Mouse (Mus musculus) Patski (cell line): ENCODE results near the gene Tsc22d1. TPM values are rescaled to one million over a fixed set of nuclear protein-coding genes. Genes with fewer than 3 reads are reported as not detected.

Source experiments
- ATAC-seq: fragments of 100-300 bp; one replicate; pipeline ENCODE4 v1.8.0; 2021
- CTCF ChIA-PET: fragments of 350-600 bp; sonication (Branson Sonifier 250); formaldehyde crosslinking; loops from one replicate; lab custom pipeline; 2022; ENCODE audit warnings: inconsistent platforms; lab: Charles Lee
- POLR2A ChIA-PET: fragments of 350-600 bp; sonication (Branson Sonifier 250); formaldehyde crosslinking; loops from one replicate; lab custom pipeline; 2022; ENCODE audit warnings: antibody characterized with exemption, inconsistent platforms; lab: Charles Lee
- DNase-seq: peaks from one replicate; pipeline ENCODE4 v3.0.0-alpha.2; 2011; ENCODE audit warnings: low read depth, low spot score
- H3K27me3 ChIP-seq: fragments of 371-371 bp; one replicate; pipeline ENCODE4 v1.5.1; 2021
- CTCF ChIP-seq: fragments of 100-300 bp; IDR thresholded peaks from one replicate; pipeline ENCODE4 v1.5.1; 2021
- in situ Hi-C: fragments of 300-500 bp; cut with MboI; formaldehyde crosslinking; loops from 3 replicates; pipeline ENCODE4 v1.11.1; 2018; ENCODE audit warnings: low pct_unique_long_range_greater_than_20kb, mixed read lengths
- polyA plus RNA-seq: library from polyadenylated mRNA; unstranded; gene quantifications from one replicate; pipeline ENCODE4 v1.2.3, GENCODE M21; 2021

Gene Tsc22d1
- polyA plus RNA-seq, 1 experiment from 2014 or later, result 4,339 TPM

DNA sequence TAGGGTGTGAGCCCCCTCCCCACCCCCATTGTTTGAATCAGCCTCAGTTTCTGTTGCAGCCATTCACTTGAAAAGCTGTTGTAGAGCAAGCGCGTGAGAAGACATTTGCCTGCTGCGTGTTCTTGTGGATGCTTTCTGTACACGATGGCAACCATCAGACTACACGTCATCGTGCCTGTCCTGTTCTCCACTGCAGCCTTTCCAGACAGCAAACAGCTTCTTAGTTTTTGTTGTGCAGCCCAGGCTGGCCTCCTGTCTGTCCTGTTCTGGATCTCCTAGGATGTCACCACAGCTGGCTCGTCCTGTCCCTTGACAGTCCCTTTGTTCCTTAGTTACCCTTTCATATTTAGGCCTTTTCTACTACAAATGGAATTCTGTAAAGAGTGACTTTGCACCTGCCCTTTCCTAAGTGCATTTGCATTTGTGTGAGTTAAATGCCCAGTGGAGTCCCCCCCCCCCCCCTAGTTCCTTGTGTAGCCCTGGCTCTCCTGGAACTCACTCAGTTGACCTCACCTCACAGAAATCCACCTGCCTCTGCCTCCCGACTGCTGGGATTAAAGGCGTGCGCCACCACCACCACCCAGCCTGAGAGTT, 46.5 kb downstream of the Tsc22d1 start:
- H3K27me3 ChIP-seq, result no peaks in the 10 kb centered on the region
- in situ Hi-C loops, result loop anchor here (10.0 kb wide), 1 partner anchor 586 kb away; no protein-coding TSS in a partner anchor
- DNase-seq (no peak), ATAC-seq (no peak)
- ChIA-PET POLR2A (no interaction called here), CTCF (interaction anchor here (2.1 kb wide), 1 partner anchor 12 kb away, joined by 6 read pairs; no protein-coding TSS in a partner anchor)
- no peak for TF ChIP-seq CTCF

DNA sequence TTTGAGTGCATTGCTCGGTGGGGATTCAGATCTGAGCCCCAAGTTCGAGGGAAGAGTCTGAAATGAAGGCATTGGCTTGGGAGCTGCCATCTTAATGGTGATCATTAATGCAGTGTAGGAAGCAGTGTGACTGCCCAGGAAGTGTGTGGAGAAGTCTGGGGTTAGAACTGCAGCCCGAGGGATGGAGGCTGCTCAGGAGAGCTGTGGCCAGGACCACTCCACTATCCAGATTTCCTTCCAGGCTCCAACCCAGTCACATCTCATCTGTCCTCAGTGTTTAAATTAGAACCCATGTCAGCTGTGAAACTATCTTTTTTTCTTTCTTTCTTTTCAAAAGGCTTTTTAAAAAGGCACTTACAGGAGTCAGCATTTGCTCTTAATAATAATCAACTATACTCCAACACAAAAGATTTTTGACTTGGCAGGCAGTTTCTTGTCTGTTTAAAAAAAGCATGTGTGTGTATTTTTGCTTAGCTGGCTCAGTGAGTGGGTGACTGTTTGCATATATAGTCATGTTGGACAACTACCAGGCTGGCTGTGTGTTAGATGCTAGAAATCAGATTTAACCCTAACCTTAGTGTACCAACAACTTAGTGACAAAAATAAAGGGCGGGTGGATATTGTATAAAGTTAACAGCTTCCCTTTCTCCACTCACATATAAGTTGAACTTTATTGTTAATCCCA, 48.8 kb downstream of the Tsc22d1 start:
- in situ Hi-C loops, result loop anchor here (10.0 kb wide), 1 partner anchor 589 kb away; no protein-coding TSS in a partner anchor
- ATAC-seq, result no peak
- H3K27me3 ChIP-seq, result no peaks in the 10 kb centered on the region
- DNase-seq, result no peak
- no peak for TF ChIP-seq CTCF
- ChIA-PET CTCF (interaction anchor here (1.0 kb wide), 1 partner anchor 10 kb away, joined by 4 read pairs; no protein-coding TSS in a partner anchor), POLR2A (no interaction called here)

- POLR2A ChIA-PET, result no interaction called here
- in situ Hi-C loops, result loop anchor here (10.0 kb wide), 1 partner anchor 590 kb away; no protein-coding TSS in a partner anchor
- no peak for ATAC-seq
Measured at GRCm38 (mm10) chr14:76464967-76465366, 50.2 kb downstream of the Tsc22d1 start.

DNA sequence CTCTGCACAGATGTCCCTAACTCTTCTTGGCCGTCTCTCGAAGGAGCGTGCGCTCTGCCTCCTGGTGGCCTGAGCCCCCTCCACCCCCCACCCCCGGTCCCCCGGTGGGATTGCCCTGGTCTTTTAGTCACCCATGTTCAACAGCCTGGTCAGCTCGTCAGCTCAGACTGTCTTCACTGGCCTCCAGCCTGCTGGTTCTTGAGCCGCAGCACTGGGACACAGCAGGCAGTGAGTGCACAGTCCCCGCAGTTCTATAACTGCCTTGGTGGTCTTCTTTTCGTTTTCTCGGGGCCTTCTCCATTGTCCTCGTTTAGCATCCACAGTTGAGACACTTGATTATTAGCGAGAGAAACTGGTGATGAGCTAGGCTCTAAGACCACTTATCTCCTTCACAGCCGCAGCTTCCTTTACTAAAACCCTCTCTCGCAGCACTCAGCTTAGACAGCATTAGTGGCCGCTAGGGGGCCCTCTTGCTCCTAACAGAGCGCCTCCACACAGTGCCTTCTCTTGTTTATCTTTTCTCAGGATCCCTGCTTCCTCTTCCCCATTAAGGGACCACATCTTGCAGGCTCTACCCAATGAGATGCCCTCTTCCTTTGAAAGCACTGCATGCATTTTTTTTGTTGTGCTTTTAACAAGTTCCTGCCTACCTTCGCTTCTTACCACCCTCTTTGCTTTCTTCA, 52.0 kb downstream of the Tsc22d1 start:
- POLR2A ChIA-PET, result no interaction called here
- ATAC-seq, result no peak
- no peaks in the 10 kb centered on the region for H3K27me3 ChIP-seq
- peak; percentile 73 for TF ChIP-seq CTCF
- no peak for DNase-seq
- CTCF ChIA-PET, result interaction anchor here (0.9 to 1.9 kb wide), 2 partner anchors 9 to 11 kb away, joined by 3 to 11 read pairs; no protein-coding TSS in a partner anchor
- in situ Hi-C loops, result loop anchor here (10.0 kb wide), 1 partner anchor 592 kb away; no protein-coding TSS in a partner anchor

More at GRCm38 (mm10) chr14:76464967-76465366, 50.2 kb downstream of the Tsc22d1 start:
- no peak for DNase-seq
- CTCF ChIA-PET, result interaction anchor here (0.8 to 1.3 kb wide), 5 partner anchors 9 to 349 kb away, joined by 3 to 4 read pairs (median 3); no protein-coding TSS in a partner anchor
- no peak for TF ChIP-seq CTCF
- no peaks in the 10 kb centered on the region for H3K27me3 ChIP-seq

GRCm38 (mm10) chr14:76467932-76468331, 53.2 kb downstream of the Tsc22d1 start:
- in situ Hi-C loops, result loop anchor here (10.0 kb wide), 1 partner anchor 593 kb away; no protein-coding TSS in a partner anchor
- ChIA-PET POLR2A (interaction anchor here (1.0 kb wide), 1 partner anchor 54 kb away, joined by 3 read pairs; no protein-coding TSS in a partner anchor), CTCF (interaction anchor here (1.2 to 1.9 kb wide), 2 partner anchors 12 to 315 kb away, joined by 4 to 11 read pairs; no protein-coding TSS in a partner anchor)
- no peak for DNase-seq
- no peak for ATAC-seq
- no peaks in the 10 kb centered on the region for H3K27me3 ChIP-seq
- TF ChIP-seq CTCF, result no peak

DNA sequence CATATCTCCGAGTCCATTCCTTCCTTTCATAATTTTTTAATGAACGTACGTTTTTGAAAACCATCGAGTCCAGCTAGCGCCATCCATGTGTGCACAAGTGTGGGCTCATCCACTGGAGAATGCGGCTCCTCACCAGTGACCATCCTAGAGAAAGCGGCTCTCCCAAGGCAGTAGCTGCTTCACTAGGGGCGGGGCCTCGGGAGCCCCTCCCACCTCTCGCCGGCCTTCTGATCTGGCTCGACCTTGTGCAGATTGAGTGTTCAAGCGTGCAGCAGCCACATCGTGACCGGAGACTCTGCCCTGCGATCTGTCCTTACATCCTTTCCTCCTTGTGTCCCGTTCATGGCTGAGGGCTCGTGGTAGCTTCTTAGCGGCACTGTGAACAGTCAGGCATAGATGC, 56.5 kb downstream of the Tsc22d1 start:
- ChIA-PET POLR2A (no interaction called here), CTCF (no interaction called here)
- DNase-seq (no peak), ATAC-seq (no peak)
- TF ChIP-seq CTCF, result no peak
- in situ Hi-C loops, result loop anchor here (5.0 kb wide), 1 partner anchor 319 kb away; no protein-coding TSS in a partner anchor
- no peaks in the 10 kb centered on the region for H3K27me3 ChIP-seq

DNA sequence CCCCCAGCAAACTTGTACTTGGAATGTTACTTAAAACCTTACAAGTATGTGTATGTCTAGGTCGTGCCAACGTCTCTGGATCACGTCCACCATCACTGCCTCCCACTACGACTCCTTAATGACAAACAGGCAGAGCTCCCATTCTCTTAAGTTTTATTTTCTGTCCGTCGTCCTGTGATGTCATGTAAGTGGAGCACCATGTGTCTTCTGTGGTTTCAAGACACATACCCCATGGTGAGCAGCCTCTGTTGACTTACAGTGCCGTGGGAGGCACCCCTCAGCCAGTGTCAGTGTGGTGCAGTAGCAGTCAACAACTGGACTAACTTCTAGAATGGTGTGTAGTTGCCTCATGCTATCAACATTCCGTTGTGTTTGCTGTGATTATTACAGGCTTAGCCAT, 57.7 kb downstream of the Tsc22d1 start:
- no peak for TF ChIP-seq CTCF
- ChIA-PET CTCF (interaction anchor here (0.9 to 2.4 kb wide), 10 partner anchors 9 to 394 kb away, joined by 3 to 21 read pairs (median 4); no protein-coding TSS in a partner anchor), POLR2A (interaction anchor here (0.7 kb wide), 1 partner anchor 48 kb away, joined by 7 read pairs; no protein-coding TSS in a partner anchor)
- ATAC-seq, result no peak
- in situ Hi-C loops, result loop anchor here (5.0 kb wide), 1 partner anchor 320 kb away; no protein-coding TSS in a partner anchor
- no peaks in the 10 kb centered on the region for H3K27me3 ChIP-seq
- DNase-seq, result no peak

- peak; percentile 67 for TF ChIP-seq CTCF
- in situ Hi-C loops, result loop anchor here (5.0 kb wide), 1 partner anchor 321 kb away; no protein-coding TSS in a partner anchor
- no peaks in the 10 kb centered on the region for H3K27me3 ChIP-seq
- DNase-seq (no peak), ATAC-seq (no peak)
- CTCF ChIA-PET, result interaction anchor here (0.8 to 2.4 kb wide), 17 partner anchors 8 to 395 kb away, joined by 3 to 21 read pairs (median 3); no protein-coding TSS in a partner anchor
- POLR2A ChIA-PET, result no interaction called here
Measured at GRCm38 (mm10) chr14:76473404-76473803, 58.6 kb downstream of the Tsc22d1 start.

- in situ Hi-C loops, result loop anchor here (5.0 kb wide), 1 partner anchor 322 kb away; no protein-coding TSS in a partner anchor
- H3K27me3 ChIP-seq, result no peaks in the 10 kb centered on the region
- CTCF ChIA-PET, result interaction anchor here (0.8 to 2.4 kb wide), 14 partner anchors 9 to 357 kb away, joined by 3 to 21 read pairs (median 4); no protein-coding TSS in a partner anchor
- ATAC-seq, result no peak
- TF ChIP-seq CTCF, result peak; percentile 61
- no peak for DNase-seq
- POLR2A ChIA-PET, result no interaction called here
Measured at GRCm38 (mm10) chr14:76474165-76474564, 59.4 kb downstream of the Tsc22d1 start.
